Mouse (Mus musculus) cerebellum, adult 2 months (tissue): Measurements from ENCODE around the gene Hoxd12.

Experiments used
- CTCF ChIP-seq: fragments of 200-500 bp; IDR thresholded peaks from 2 replicates; pipeline ENCODE4 v1.5.1; 2011; ENCODE audit warnings: low read depth, mild to moderate bottlenecking, control low read depth, low read length, moderate library complexity, borderline replicate concordance; ENCODE audit not compliant: insufficient read depth
- POLR2A ChIP-seq: fragments of 200-500 bp; IDR thresholded peaks from 2 replicates; pipeline ENCODE4 v1.6.1; 2011; ENCODE audit warnings: low read length, control low read depth, borderline replicate concordance; ENCODE audit not compliant: insufficient read depth

- TF ChIP-seq CTCF (no peak), POLR2A (no peak)
Measured at GRCm38 (mm10) chr2:74694066-74694465, 19.3 kb downstream of the Hoxd12 start.
